Mouse (Mus musculus) MEL (cell line): ENCODE measurements around the gene Mesp2.

ENCODE experiments used
- BHLHE40 ChIP-seq: IDR thresholded peaks from 2 replicates; pipeline ENCODE4 v1.6.1; 2012; ENCODE audit warnings: low read depth, mild to moderate bottlenecking, inconsistent platforms, low read length, improper control_type of control experiment, borderline replicate concordance
- CTCF ChIP-seq, 3 experiments: IDR thresholded peaks in 2 of 3; conservative IDR thresholded peaks in 1 of 3; 2 replicates each; pipeline ENCODE4 v1.5.1; 2011 to 2012; ENCODE audit warnings: low read length in 3 of 3, low read depth in 2 of 3, mild to moderate bottlenecking in 2 of 3, improper control_type of control experiment in 1 of 3, inconsistent platforms in 1 of 3, mixed read lengths in 1 of 3, moderate library complexity in 1 of 3; ENCODE audit not compliant: control insufficient read depth in 1 of 3, insufficient read depth in 1 of 3, poor library complexity in 1 of 3, severe bottlenecking in 1 of 3
- ELF1 ChIP-seq: IDR thresholded peaks from 2 replicates; pipeline ENCODE4 v1.6.1; 2014; ENCODE audit warnings: low read depth, mild to moderate bottlenecking, inconsistent platforms, low read length, improper control_type of control experiment, moderate library complexity
- EP300 ChIP-seq, 2 experiments: IDR thresholded peaks; 2 replicates each; pipeline ENCODE4 v1.6.1; 2011; ENCODE audit warnings: improper control_type of control experiment in 2 of 2, low read length in 2 of 2, low read depth in 1 of 2, mild to moderate bottlenecking in 1 of 2
- GATA1 ChIP-seq: IDR thresholded peaks from 2 replicates; pipeline ENCODE4 v1.6.1; 2011; ENCODE audit warnings: low read depth, low read length, improper control_type of control experiment
- POLR2A ChIP-seq, 2 experiments: IDR thresholded peaks; 2 replicates each; pipeline ENCODE4 v1.6.1; 2011 to 2012; ENCODE audit warnings: low read length in 2 of 2, mild to moderate bottlenecking in 2 of 2, control low read depth in 1 of 2, improper control_type of control experiment in 1 of 2, low read depth in 1 of 2, moderate library complexity in 1 of 2; ENCODE audit not compliant: control insufficient read depth in 1 of 2, insufficient read depth in 1 of 2, poor library complexity in 1 of 2
- RCOR1 ChIP-seq: IDR thresholded peaks from 2 replicates; pipeline ENCODE4 v1.6.1; 2012; ENCODE audit warnings: low read depth, mild to moderate bottlenecking, inconsistent platforms, low read length, improper control_type of control experiment
- USF2 ChIP-seq, 2 experiments: IDR thresholded peaks; 2 replicates each; pipeline ENCODE4 v1.6.1; 2011 to 2012; ENCODE audit warnings: improper control_type of control experiment in 2 of 2, low read length in 2 of 2, borderline replicate concordance in 1 of 2, inconsistent platforms in 1 of 2, low read depth in 1 of 2, mild to moderate bottlenecking in 1 of 2; ENCODE audit not compliant: insufficient read depth in 1 of 2
- ZKSCAN1 ChIP-seq: IDR thresholded peaks from 2 replicates; pipeline ENCODE4 v1.6.1; 2012; ENCODE audit warnings: low read depth, mild to moderate bottlenecking, inconsistent platforms, low read length, improper control_type of control experiment, moderate library complexity
- ZNF384 ChIP-seq: IDR thresholded peaks from 2 replicates; pipeline ENCODE4 v1.6.1; 2012; ENCODE audit warnings: low read depth, mild to moderate bottlenecking, inconsistent platforms, low read length, improper control_type of control experiment

- no peak for TF ChIP-seq EP300 (IDR thresholded peaks at IDR 0.05; ENCODE audit: low read depth in 1 of 2, low read length in 2 of 2)
- TF ChIP-seq CTCF (IDR thresholded peaks at IDR 0.05 in 2 of 3, conservative IDR thresholded peaks at IDR 0.05 in 1 of 3; ENCODE audit: control insufficient read depth in 1 of 3, insufficient read depth in 1 of 3, low read depth in 2 of 3, low read length in 3 of 3, poor library complexity in 1 of 3, severe bottlenecking in 1 of 3) = no peak
- TF ChIP-seq GATA1 = no peak
- TF ChIP-seq RCOR1 = no peak
- no peak for TF ChIP-seq POLR2A (IDR thresholded peaks at IDR 0.05; ENCODE audit: control insufficient read depth in 1 of 2, insufficient read depth in 1 of 2, low read depth in 1 of 2, low read length in 2 of 2, poor library complexity in 1 of 2)
- TF ChIP-seq USF2 (IDR thresholded peaks at IDR 0.05; ENCODE audit: borderline replicate concordance in 1 of 2, insufficient read depth in 1 of 2, low read depth in 1 of 2, low read length in 2 of 2) = no peak
- no peak for TF ChIP-seq ZKSCAN1
- no peak for TF ChIP-seq BHLHE40
- no peak for TF ChIP-seq ELF1
- TF ChIP-seq ZNF384 = no peak
Observed at GRCm38 (mm10) chr7:79844090-79844802, 33.7 kb downstream of the Mesp2 start.
